Mouse (Mus musculus): Measurements from ENCODE around the gene Rin1. TPM values are rescaled to one million over a fixed set of nuclear protein-coding genes. Genes with fewer than 3 reads are reported as not detected.
A peak's percentile ranks its signal among the peaks of the same experiment; 100 is the strongest.

Gene Rin1
- polyA plus RNA-seq, 1 experiment = 27.5 TPM

- no peaks in the 10 kb centered on the region for H3K27me3 ChIP-seq (ENCODE audit: control insufficient read depth, insufficient read depth, low read length)
These were observed 3.6 kb downstream of the Rin1 start for GRCm38 (mm10) chr19:5053909-5054308.

GRCm38 (mm10) chr19:5056251-5056650 is 6.0 kb downstream of the Rin1 start:
- no peaks in the 10 kb centered on the region for H3K36me3 ChIP-seq (ENCODE audit: control insufficient read depth, insufficient read depth, low read length)
- no peak overlapping the region for H3K4me3 ChIP-seq (ENCODE audit: control insufficient read depth, low read depth, low read length)

More at GRCm38 (mm10) chr19:5053909-5054308, 3.6 kb downstream of the Rin1 start:
- Histone ChIP-seq H3K4me3 (ENCODE audit: control insufficient read depth, low read depth, low read length) (no peak overlapping the region), H3K4me1 (ENCODE audit: control insufficient read depth, insufficient read depth, low read length) (peaks cover 8% of the 10 kb centered on the region), H3K36me3 (ENCODE audit: control insufficient read depth, insufficient read depth, low read length) (no peaks in the 10 kb centered on the region), H3K27ac (ENCODE audit: control insufficient read depth, insufficient read depth, low read depth, low read length) (no peak overlapping the region)
- TF ChIP-seq POLR2A (IDR thresholded peaks at IDR 0.05; ENCODE audit: control insufficient read depth, low read depth, low read length) (no peak), CTCF (IDR thresholded peaks at IDR 0.05; ENCODE audit: control insufficient read depth, insufficient read depth, insufficient replicate concordance, low read depth, low read length) (peak; percentile 53; the same call in 1 of the 2 replicates)

GRCm38 (mm10) chr19:5057876-5058775 is 7.8 kb downstream of the Rin1 start:
- H3K27ac ChIP-seq (ENCODE audit: control insufficient read depth, insufficient read depth, low read depth, low read length) = no peak overlapping the region
- no peaks in the 10 kb centered on the region for H3K36me3 ChIP-seq (ENCODE audit: control insufficient read depth, insufficient read depth, low read length)
- TF ChIP-seq CTCF (IDR thresholded peaks at IDR 0.05; ENCODE audit: control insufficient read depth, insufficient read depth, insufficient replicate concordance, low read depth, low read length) (no peak), POLR2A (IDR thresholded peaks at IDR 0.05; ENCODE audit: control insufficient read depth, low read depth, low read length) (no peak)
- no peak overlapping the region for H3K4me3 ChIP-seq (ENCODE audit: control insufficient read depth, low read depth, low read length)
- H3K4me1 ChIP-seq (ENCODE audit: control insufficient read depth, insufficient read depth, low read length) = peaks cover 3% of the 10 kb centered on the region; the same call in 1 of the 2 replicates
- no peaks in the 10 kb centered on the region for H3K27me3 ChIP-seq (ENCODE audit: control insufficient read depth, insufficient read depth, low read length)

More at GRCm38 (mm10) chr19:5056251-5056650, 6.0 kb downstream of the Rin1 start:
- no peaks in the 10 kb centered on the region for H3K27me3 ChIP-seq (ENCODE audit: control insufficient read depth, insufficient read depth, low read length)
- no peak overlapping the region for H3K27ac ChIP-seq (ENCODE audit: control insufficient read depth, insufficient read depth, low read depth, low read length)
- peaks cover 8% of the 10 kb centered on the region for H3K4me1 ChIP-seq (ENCODE audit: control insufficient read depth, insufficient read depth, low read length)
- no peak for TF ChIP-seq POLR2A (IDR thresholded peaks at IDR 0.05; ENCODE audit: control insufficient read depth, low read depth, low read length)
- peak; percentile 22; the same call in 1 of the 2 replicates for TF ChIP-seq CTCF (IDR thresholded peaks at IDR 0.05; ENCODE audit: control insufficient read depth, insufficient read depth, insufficient replicate concordance, low read depth, low read length)

DNA sequence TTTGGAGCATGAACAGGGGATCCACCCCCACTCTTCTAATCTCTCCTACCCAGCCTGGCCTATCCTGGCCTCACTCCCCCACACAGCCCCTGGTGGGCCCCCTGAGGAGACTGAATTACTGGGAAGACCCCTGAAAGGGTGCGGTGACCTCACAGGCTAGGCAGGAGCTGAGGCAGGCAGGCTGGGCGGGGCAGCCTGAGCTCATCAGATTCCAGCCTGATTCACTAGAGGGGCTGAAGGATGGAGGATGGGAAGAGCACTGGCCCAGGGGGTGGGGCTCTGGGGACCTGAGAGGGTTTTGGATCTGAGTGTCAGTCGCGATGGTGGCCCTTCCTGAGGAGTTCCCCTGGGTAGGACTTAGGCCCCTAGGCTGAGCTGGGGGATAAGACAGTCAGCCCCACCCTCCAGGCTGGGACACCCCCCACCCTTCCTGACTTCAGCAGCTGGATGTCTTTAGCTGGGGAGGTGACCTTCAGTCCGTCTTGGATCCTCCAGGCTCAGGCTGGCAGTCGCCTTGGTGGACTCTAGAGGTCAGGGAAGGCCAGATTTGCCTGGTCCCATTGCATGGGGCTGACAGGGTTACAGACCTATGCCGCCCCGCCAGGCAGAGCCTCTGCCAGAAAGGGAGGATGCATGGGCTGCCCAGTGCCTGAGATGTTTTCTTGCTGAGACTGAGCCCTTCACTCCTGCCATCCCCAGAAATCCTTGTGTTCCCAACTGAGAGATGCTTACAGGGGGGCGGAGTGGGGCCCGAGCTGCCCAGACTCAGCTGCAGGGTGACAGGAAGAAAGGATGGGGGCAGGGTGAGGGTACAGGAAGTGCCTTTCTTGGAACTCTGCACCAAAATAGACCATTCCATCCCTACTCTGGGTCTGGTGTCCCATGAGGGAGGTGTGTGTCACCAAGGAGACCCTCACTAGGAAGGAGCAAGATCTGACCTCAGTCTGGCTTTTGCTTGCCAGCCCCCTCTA is 8.8 kb downstream of the Rin1 start:
- Histone ChIP-seq H3K27ac (ENCODE audit: control insufficient read depth, insufficient read depth, low read depth, low read length) (no peak overlapping the region), H3K4me3 (ENCODE audit: control insufficient read depth, low read depth, low read length) (no peak overlapping the region), H3K4me1 (ENCODE audit: control insufficient read depth, insufficient read depth, low read length) (peaks cover 3% of the 10 kb centered on the region; the same call in 1 of the 2 replicates), H3K36me3 (ENCODE audit: control insufficient read depth, insufficient read depth, low read length) (no peaks in the 10 kb centered on the region), H3K27me3 (ENCODE audit: control insufficient read depth, insufficient read depth, low read length) (no peaks in the 10 kb centered on the region)
- TF ChIP-seq POLR2A (IDR thresholded peaks at IDR 0.05; ENCODE audit: control insufficient read depth, low read depth, low read length) = no peak
- TF ChIP-seq CTCF (IDR thresholded peaks at IDR 0.05; ENCODE audit: control insufficient read depth, insufficient read depth, insufficient replicate concordance, low read depth, low read length) = no peak

- no peak for TF ChIP-seq POLR2A (IDR thresholded peaks at IDR 0.05; ENCODE audit: control insufficient read depth, low read depth, low read length)
- TF ChIP-seq CTCF (IDR thresholded peaks at IDR 0.05; ENCODE audit: control insufficient read depth, insufficient read depth, insufficient replicate concordance, low read depth, low read length) = no peak
- H3K36me3 ChIP-seq (ENCODE audit: control insufficient read depth, insufficient read depth, low read length) = no peaks in the 10 kb centered on the region
- peaks cover 3% of the 10 kb centered on the region; the same call in 1 of the 2 replicates for H3K4me1 ChIP-seq (ENCODE audit: control insufficient read depth, insufficient read depth, low read length)
- H3K27me3 ChIP-seq (ENCODE audit: control insufficient read depth, insufficient read depth, low read length) = no peaks in the 10 kb centered on the region
- no peak overlapping the region for H3K27ac ChIP-seq (ENCODE audit: control insufficient read depth, insufficient read depth, low read depth, low read length)
- H3K4me3 ChIP-seq (ENCODE audit: control insufficient read depth, low read depth, low read length) = no peak overlapping the region
These were observed 10.4 kb downstream of the Rin1 start for GRCm38 (mm10) chr19:5060365-5061330.

DNA sequence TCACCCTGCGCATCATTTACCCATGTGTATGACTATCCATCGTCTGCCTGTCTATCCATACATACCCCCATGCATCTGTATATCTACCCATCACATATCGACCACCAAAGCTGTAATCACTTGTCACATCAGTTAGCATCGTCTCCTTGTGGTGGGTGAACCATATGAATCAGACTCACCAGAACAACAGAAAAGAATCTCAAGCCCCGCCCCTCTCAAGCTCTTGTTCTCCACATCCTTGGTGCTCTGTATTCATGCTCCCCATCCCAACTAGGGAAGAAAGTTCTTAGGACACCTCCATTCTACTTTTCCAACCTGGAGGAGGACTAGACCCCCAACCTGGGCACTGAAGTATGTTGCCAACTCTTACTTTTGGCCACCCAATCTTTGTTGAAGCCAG is 11.8 kb downstream of the Rin1 start:
- Histone ChIP-seq H3K27ac (ENCODE audit: control insufficient read depth, insufficient read depth, low read depth, low read length) (no peak overlapping the region), H3K27me3 (ENCODE audit: control insufficient read depth, insufficient read depth, low read length) (no peaks in the 10 kb centered on the region), H3K4me3 (ENCODE audit: control insufficient read depth, low read depth, low read length) (no peak overlapping the region), H3K36me3 (ENCODE audit: control insufficient read depth, insufficient read depth, low read length) (no peaks in the 10 kb centered on the region), H3K4me1 (ENCODE audit: control insufficient read depth, insufficient read depth, low read length) (peaks cover 5% of the 10 kb centered on the region; the same call in 1 of the 2 replicates)
- no peak for TF ChIP-seq POLR2A (IDR thresholded peaks at IDR 0.05; ENCODE audit: control insufficient read depth, low read depth, low read length)
- TF ChIP-seq CTCF (IDR thresholded peaks at IDR 0.05; ENCODE audit: control insufficient read depth, insufficient read depth, insufficient replicate concordance, low read depth, low read length) = no peak
